Mouse (Mus musculus) cerebellum, adult 9-11 months (tissue): Measurements from ENCODE around the gene Btd.
"Not testable (repeated sequence)": the region's sequence is repeated elsewhere in the genome, so short reads cannot be mapped to it uniquely, and the experiment has no call there.

Experiments used
- DNase-seq: peaks from one replicate; pipeline ENCODE4 v3.0.0; 2022

Gene Btd

GRCm38 (mm10) chr14:31640890-31641505 lies at the start of gene Btd, which contains the start of gene Hacl1:
Gene Btd (plus strand): TSS chr14:31641028.
Gene Hacl1 (minus strand): TSS chr14:31641286.
- DNase-seq: peak; percentile 85

DNA sequence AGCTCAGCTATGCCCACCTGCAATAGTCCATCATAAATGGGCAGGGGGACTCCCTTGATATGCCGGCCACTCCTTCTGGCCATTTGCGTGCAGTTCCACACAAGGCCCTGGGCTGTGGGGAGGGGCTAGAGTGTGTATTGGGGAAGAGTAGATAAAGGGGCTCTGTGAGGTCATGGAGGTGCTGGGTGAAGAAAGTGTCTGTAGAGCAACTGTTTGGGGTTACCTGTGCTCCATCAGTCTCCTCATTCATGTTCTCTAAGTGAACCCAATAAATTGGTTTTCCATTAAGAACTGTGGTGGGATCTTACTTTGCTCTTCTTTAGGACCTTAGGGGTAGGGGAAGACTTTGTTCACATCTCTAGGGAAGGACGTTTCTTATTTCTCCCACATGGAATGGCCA lies 49.6 kb upstream of the Btd start, which contains the start of gene Colq:
TSS of gene Colq (minus strand) at position 101 of the 400 bp plus-strand sequence.
- no peak for DNase-seq

DNA sequence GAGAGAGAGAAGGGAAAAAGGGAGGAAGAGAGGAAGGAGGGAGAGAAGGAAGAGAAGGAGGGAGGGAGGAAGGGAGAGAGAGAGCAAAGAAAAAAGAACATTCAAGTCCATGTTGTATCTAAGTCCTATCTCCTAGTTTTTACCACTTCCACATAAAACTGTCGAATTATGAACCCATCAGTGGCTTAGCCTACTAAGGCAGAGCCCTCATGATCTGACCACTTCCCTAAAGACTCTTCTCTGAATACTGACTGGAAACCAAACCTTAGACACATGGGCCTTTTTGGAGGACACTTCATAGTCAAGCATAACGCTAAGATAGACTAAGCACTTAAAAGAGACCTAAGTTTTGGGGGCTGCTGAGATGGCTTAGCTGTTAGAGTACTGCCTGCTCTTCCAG lies 47.8 kb upstream of the Btd start:
- DNase-seq: no peak

- no peak for DNase-seq
These were observed 46.1 kb upstream of the Btd start for GRCm38 (mm10) chr14:31594693-31595092.

GRCm38 (mm10) chr14:31596408-31596807 lies 44.4 kb upstream of the Btd start:
- no peak for DNase-seq

- no peak for DNase-seq
These were observed 43.4 kb upstream of the Btd start for GRCm38 (mm10) chr14:31597446-31597845.

- no peak for DNase-seq
These were observed 38.8 kb upstream of the Btd start for GRCm38 (mm10) chr14:31601908-31602615.

- not testable (repeated sequence) for DNase-seq
These were observed 38.2 kb upstream of the Btd start for GRCm38 (mm10) chr14:31602616-31602979.

DNA sequence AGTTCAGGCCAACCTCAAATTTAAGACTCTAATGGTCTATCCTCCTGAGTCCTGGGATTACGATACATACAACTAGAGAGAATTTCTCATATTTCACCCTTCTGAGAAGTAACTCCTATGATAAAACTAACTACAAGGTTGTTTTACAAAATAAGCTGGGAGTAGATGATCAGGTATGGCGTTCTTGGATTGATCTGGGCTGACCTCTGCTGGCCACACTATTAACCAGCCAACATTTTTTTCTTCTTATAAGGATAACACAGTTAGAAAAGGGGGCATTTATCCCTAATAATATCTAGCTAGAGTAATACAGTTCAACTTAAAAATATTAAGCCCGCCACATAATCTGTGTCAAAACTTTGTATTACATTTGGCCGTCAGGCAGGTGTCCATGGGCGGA lies 35.9 kb upstream of the Btd start:
- peak; percentile 6 for DNase-seq

- no peak for DNase-seq
These were observed 35.3 kb upstream of the Btd start for GRCm38 (mm10) chr14:31605514-31605913.

DNA sequence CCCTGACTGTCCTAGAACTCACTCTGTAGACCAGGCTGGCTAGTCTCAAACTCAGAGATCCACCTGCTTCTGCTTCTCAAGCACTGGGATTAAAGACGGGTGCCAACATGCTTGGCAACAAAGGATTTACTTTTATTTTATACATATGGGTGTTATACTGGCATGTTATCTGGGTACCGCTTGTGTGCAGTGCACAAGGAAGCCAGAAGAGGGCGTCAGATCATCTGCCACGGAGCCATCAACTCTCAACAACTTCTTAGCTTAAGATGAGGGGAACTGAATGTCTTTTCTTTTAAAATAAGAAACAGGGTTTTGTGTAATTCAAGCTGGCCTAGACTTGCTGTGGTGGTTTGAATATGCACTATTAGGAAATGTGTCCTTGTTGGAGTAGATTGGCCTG lies 28.8 kb upstream of the Btd start:
- DNase-seq: no peak

GRCm38 (mm10) chr14:31613671-31614070 lies 27.2 kb upstream of the Btd start:
- DNase-seq: no peak

DNA sequence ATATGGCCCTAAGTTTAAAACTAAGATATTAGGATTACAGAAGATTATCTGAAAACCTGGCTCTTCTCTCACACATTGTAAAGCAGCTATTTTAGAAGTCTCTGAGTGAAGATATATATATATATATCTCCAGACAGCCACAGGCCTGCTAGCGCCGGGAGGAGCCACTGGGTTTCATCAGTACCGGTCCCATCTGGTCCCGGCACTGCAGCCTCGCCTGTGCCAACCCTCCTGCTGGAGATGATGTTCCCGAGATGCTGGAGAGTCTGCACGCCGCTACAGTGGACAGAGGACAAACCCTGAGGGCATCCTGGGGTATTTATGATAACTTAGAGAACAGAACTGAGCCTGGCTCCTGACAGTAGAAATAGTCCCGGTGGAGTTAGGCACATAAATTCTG lies 23.6 kb upstream of the Btd start:
- no peak for DNase-seq

GRCm38 (mm10) chr14:31617997-31618396 lies 22.8 kb upstream of the Btd start:
- DNase-seq: no peak

DNA sequence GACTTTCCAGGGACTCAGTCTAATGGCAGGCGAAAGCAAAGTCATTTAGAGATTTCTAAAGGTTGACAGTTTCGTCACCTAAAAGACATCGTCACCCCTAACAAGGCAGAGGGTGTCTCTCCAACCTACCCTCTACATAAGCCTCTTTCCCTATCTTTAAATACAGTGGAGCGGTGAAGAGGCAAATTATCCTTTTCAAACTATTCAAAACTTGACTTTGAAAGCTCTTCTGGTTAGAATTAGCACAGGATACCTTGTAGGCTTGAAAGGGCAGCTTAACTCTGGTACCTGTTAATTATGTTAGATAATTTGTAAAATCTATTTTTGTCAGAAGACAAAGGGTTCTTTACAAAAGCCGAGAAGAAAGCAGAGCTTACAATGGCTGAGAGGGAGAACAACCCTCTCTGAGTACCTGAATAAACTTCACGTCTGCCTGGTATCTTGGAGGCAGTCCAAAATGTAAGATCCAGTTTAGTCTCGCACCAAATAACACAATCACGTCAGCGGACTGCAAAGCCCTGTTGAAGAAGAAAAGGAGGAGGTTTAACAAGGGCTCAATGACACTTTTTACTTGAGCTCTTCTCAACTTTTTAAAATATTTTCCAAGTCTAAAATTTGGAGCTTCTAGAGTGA lies 20.1 kb upstream of the Btd start:
- no peak for DNase-seq

DNA sequence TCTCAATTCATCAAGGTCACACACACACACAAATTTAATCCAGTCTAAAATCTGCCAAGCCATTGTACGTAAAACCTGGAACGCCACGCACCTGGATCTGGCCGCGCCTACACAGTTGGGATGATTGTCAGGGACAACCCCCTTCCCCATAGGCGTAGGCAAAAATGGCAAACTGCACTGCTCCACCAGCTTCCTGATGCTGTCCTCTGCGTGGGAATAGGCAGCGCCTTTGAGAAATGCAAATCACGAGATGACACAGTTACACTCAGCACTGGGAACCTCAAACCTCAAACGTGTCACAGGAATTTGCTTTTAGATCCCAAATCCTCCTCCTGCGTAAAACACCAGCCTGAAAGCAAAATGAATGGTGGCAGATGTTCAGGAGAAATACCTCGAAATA lies 18.1 kb upstream of the Btd start:
- DNase-seq: no peak

DNA sequence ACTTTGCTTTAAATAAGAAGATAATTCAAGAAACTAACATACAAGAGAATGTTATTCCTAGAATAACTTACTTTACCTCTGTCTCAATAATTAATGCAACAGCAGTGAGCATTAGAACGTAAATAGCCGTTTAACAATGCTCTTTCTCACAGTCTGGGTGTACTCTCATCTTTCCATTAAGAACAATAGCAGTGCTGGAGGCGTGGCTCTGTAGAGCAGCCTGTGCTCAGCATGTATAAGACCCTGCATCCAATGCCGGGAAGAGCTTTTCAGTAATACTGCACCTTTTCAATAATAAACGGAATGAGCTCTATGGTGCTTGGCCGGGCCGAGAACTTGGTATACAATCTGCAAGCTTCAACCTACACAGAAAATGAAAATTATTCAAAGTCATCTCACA lies 10.2 kb upstream of the Btd start:
- no peak for DNase-seq

GRCm38 (mm10) chr14:31640346-31640889 lies 410 bp upstream of the Btd start, which contains the start of gene Gm49387:
Gene Gm49387 (minus strand): TSS chr14:31640878.
- peak; percentile 42 for DNase-seq

DNA sequence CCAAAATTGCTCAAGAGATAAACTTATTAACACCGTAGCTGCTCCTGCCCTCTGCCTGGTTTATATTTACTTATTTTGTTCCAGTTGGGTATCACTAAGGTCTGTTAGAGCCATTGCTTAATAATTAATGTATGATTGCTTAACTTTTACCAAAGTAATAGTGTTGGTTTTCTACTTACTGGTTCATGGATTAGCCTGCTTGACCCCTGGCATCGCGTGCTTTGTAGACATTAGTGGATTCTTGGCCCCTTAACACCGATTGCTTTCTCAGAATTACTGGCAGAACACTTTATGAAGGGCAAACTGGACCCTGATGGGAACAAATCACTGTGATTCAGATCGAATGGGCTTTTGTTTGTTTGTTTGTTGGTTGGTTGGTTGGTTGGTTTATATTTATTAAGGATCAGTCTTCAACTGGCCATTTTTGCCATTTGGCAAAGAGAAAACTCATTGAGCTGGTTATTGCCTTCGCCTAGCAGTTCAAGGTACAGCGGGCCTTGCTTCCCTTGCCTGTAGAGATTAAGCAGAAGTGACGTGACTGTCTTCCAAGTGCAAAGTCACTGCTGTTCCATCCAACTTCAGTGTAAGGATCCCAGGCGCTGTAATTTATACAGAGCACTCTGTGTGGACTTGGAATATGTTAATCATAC lies 803 bp downstream of the Btd start:
- no peak for DNase-seq

DNA sequence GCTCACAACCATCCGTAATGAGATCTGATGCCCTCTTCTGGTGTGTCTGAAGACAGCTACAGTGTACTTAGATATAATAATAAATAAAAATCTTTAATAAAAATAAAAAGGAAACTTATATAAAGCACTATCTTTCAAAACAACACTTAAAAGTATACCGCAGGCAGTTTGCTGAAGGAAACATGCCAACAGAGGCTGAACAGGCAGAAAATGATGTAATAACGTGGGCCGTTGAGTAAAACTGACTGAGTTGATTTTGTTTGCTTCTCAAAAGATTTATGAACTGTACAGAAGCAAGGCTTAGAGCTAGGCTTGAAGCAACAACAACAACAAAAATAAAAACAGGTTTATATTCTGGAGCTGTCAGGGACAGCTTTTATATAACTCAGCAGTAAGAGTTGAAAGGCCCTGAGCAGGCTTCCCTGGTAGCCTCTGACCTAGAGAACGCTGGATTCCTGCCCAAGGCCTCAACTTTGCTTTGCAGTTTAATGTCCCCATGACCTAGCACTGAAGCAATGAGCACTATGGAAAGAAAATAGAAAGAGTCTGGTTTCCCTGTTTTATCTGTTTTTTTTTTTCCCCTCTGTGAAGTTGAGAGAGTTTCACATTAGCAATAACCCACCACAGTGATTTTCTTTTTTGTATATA lies 3.5 kb downstream of the Btd start:
- no peak for DNase-seq

- no peak for DNase-seq
These were observed 4.2 kb downstream of the Btd start for GRCm38 (mm10) chr14:31644931-31645547.

- DNase-seq: no peak
These were observed 5.1 kb downstream of the Btd start for GRCm38 (mm10) chr14:31645920-31646319.
